Mouse (Mus musculus) spleen, postnatal 10 days (tissue): ENCODE data around the gene Slc4a10.

Experiments
- DNase-seq, 2 experiments: peaks; one replicate each; pipeline ENCODE4 v3.0.0; 2021 to 2022; ENCODE audit warnings: low spot score in 2 of 2

The Slc4a10 gene

GRCm38 (mm10) chr2:62278779-62279178 is 232.5 kb downstream of the Slc4a10 start:
- DNase-seq = no peak

- DNase-seq = no peak
Observed at GRCm38 (mm10) chr2:62279777-62280176, 233.5 kb downstream of the Slc4a10 start.

GRCm38 (mm10) chr2:62285026-62285425 is 238.8 kb downstream of the Slc4a10 start:
- DNase-seq = no peak

GRCm38 (mm10) chr2:62285847-62286246 is 239.6 kb downstream of the Slc4a10 start:
- no peak for DNase-seq

- DNase-seq = no peak
Observed at GRCm38 (mm10) chr2:62287532-62287931, 241.3 kb downstream of the Slc4a10 start.

- no peak for DNase-seq
Observed at GRCm38 (mm10) chr2:62293846-62294245, 247.6 kb downstream of the Slc4a10 start.

GRCm38 (mm10) chr2:62301716-62302115 is 255.5 kb downstream of the Slc4a10 start:
- DNase-seq = no peak

GRCm38 (mm10) chr2:62306978-62307377 is 260.7 kb downstream of the Slc4a10 start:
- DNase-seq = no peak

- no peak for DNase-seq
Observed at GRCm38 (mm10) chr2:62307477-62307876, 261.2 kb downstream of the Slc4a10 start.

- no peak for DNase-seq
Observed at GRCm38 (mm10) chr2:62316930-62317329, 270.7 kb downstream of the Slc4a10 start.

GRCm38 (mm10) chr2:62319489-62319888 is 273.2 kb downstream of the Slc4a10 start:
- DNase-seq = no peak

- no peak for DNase-seq
Observed at GRCm38 (mm10) chr2:62323078-62323637, 276.9 kb downstream of the Slc4a10 start.

- no peak for DNase-seq
Observed at GRCm38 (mm10) chr2:62325388-62325787, 279.1 kb downstream of the Slc4a10 start.

- DNase-seq = no peak
Observed at GRCm38 (mm10) chr2:62331913-62332312, 285.7 kb downstream of the Slc4a10 start.

GRCm38 (mm10) chr2:62332465-62332864 is 286.2 kb downstream of the Slc4a10 start:
- DNase-seq = no peak

GRCm38 (mm10) chr2:62334397-62335243 is 288.4 kb downstream of the Slc4a10 start:
- DNase-seq = no peak

GRCm38 (mm10) chr2:62337086-62337485 is 290.8 kb downstream of the Slc4a10 start:
- DNase-seq = no peak

GRCm38 (mm10) chr2:62339222-62339944 is 293.1 kb downstream of the Slc4a10 start:
- no peak for DNase-seq

- DNase-seq = no peak
Observed at GRCm38 (mm10) chr2:62341061-62341733, 294.9 kb downstream of the Slc4a10 start.

GRCm38 (mm10) chr2:62341734-62342128 is 295.5 kb downstream of the Slc4a10 start:
- no peak for DNase-seq

GRCm38 (mm10) chr2:62344367-62344766 is 298.1 kb downstream of the Slc4a10 start:
- no peak for DNase-seq

GRCm38 (mm10) chr2:62346771-62347170 is 300.5 kb downstream of the Slc4a10 start:
- DNase-seq = no peak
